In genomic region chr13:81657008-81657350, GRCm38 (mm10) we compare ENCODE assay signal across 8 mouse cellular contexts. TPM values are rescaled to one million over a fixed set of nuclear protein-coding genes. Genes with fewer than 3 reads are reported as not detected.
DNase-seq lines count a peak whose midpoint lies in the region; ATAC-seq and TF ChIP-seq lines count a peak whose summit lies in the region.

No protein-coding gene starts in this region.

- DNase-seq in heart, postnatal 0 days (ENCODE audit: low spot score), result no peak
- DNase-seq in heart, adult 18-20 months, result no peak
- no peak for DNase-seq in urinary bladder, adult 18-20 months (ENCODE audit: low spot score in 2 of 2)
- no peak for DNase-seq in left cerebral cortex, postnatal 4 days
- DNase-seq in gastrocnemius, postnatal 14 days, result no peak

- peak overlapping the region; percentile 55 for H3K4me2 ChIP-seq in heart, postnatal 0 days (ENCODE audit: low read depth, low read length)
- peak overlapping the region; percentile 72 for H3K4me2 ChIP-seq in hindbrain, embryonic 12.5 days (replicated peaks)
- peak overlapping the region; percentile 65 for H3K4me2 ChIP-seq in midbrain, embryonic 12.5 days (replicated peaks)

- ATAC-seq in heart, postnatal 0 days (ENCODE audit: insufficient read depth, low read depth), result peak; percentile 73; the same call in 1 of the 2 replicates
- peak; percentile 6 for ATAC-seq in activated CD4-positive, CD25-positive, alpha-beta regulatory T cell, adult 4 months
- no peak for ATAC-seq in hindbrain, embryonic 12.5 days (ENCODE audit: low FRiP score)
- ATAC-seq in midbrain, embryonic 12.5 days (ENCODE audit: low FRiP score, low read depth), result 0 out of 2 replicates have a peak, but pooled peaks have one; percentile 1

- no peaks in the 10 kb centered on the region for H3K27me3 ChIP-seq in heart, postnatal 0 days (ENCODE audit: control insufficient read depth, insufficient read depth, low read length)
- H3K27me3 ChIP-seq in hindbrain, embryonic 12.5 days, result no peaks in the 10 kb centered on the region
- no peaks in the 10 kb centered on the region for H3K27me3 ChIP-seq in midbrain, embryonic 12.5 days

- no peaks in the 10 kb centered on the region for H3K9me3 ChIP-seq in heart, postnatal 0 days (replicated peaks; ENCODE audit: control insufficient read depth, low read length)
- H3K9me3 ChIP-seq in hindbrain, embryonic 12.5 days (replicated peaks), result no peaks in the 10 kb centered on the region
- no peaks in the 10 kb centered on the region; the same call in 1 of the 2 replicates for H3K9me3 ChIP-seq in midbrain, embryonic 12.5 days

- no peak for TF ChIP-seq CTCF in heart, postnatal 0 days (IDR thresholded peaks at IDR 0.05; ENCODE audit: low read depth)

- intact Hi-C loops in left cerebral cortex, postnatal 4 days (cut with DNase I), result no loop called here
- intact Hi-C loops in gastrocnemius, postnatal 14 days (cut with DNase I; ENCODE audit: low total_unique reads), result no loop called here

- no peak for TF ChIP-seq EP300 in heart, postnatal 0 days (IDR thresholded peaks at IDR 0.05; ENCODE audit: low read depth)

- H3K9ac ChIP-seq in heart, postnatal 0 days (replicated peaks; ENCODE audit: low read depth, low read length), result 0 out of 2 replicates have a peak overlapping the region, but pooled peaks have one; percentile 92
- H3K9ac ChIP-seq in hindbrain, embryonic 12.5 days, result peak overlapping the region; percentile 53; the same call in 1 of the 2 replicates
- 0 out of 2 replicates have a peak overlapping the region, but pooled peaks have one; percentile 67 for H3K9ac ChIP-seq in midbrain, embryonic 12.5 days (replicated peaks)

- H3K36me3 ChIP-seq in heart, postnatal 0 days (replicated peaks; ENCODE audit: control insufficient read depth, insufficient read depth, low read length), result no peaks in the 10 kb centered on the region
- 0 out of 2 replicates have a peak, but pooled peaks cover 3% of the 10 kb centered on the region for H3K36me3 ChIP-seq in hindbrain, embryonic 12.5 days
- H3K36me3 ChIP-seq in midbrain, embryonic 12.5 days, result peaks cover 4% of the 10 kb centered on the region; the same call in 1 of the 2 replicates

- H3K4me3 ChIP-seq in heart, postnatal 0 days (ENCODE audit: low read depth, low read length), result peak overlapping the region; percentile 95
- peak overlapping the region; percentile 76 for H3K4me3 ChIP-seq in hindbrain, embryonic 12.5 days
- H3K4me3 ChIP-seq in midbrain, embryonic 12.5 days, result peak overlapping the region; percentile 71

- H3K27ac ChIP-seq in heart, postnatal 0 days (ENCODE audit: low read depth), result peak overlapping the region; percentile 91
- peak overlapping the region; percentile 88 for H3K27ac ChIP-seq in hindbrain, embryonic 12.5 days
- peak overlapping the region; percentile 95 for H3K27ac ChIP-seq in midbrain, embryonic 12.5 days (replicated peaks)

- WGBS in heart, postnatal 0 days, result 18% methylated on average over 5 of the region's 5 CpGs
- 9% methylated on average over 5 of the region's 5 CpGs for WGBS in hindbrain, embryonic 12.5 days
- 10% methylated on average over 5 of the region's 5 CpGs for WGBS in midbrain, embryonic 12.5 days

- H3K4me1 ChIP-seq in heart, postnatal 0 days (ENCODE audit: control insufficient read depth, insufficient read depth), result peaks cover 11% of the 10 kb centered on the region; the same call in 1 of the 2 replicates
- peaks cover 18% of the 10 kb centered on the region for H3K4me1 ChIP-seq in hindbrain, embryonic 12.5 days
- peaks cover 13% of the 10 kb centered on the region for H3K4me1 ChIP-seq in midbrain, embryonic 12.5 days

RNA-seq across cellular contexts. Expression of gene Lysmd3, which starts 0.5 kb away (rescaled TPM):
- total RNA-seq in heart, postnatal 0 days (2014; rRNA removed; ENCODE audit: low replicate concordance), result 23.8 and 62.8 TPM in 2 replicates
- polyA plus RNA-seq in heart, postnatal 0 days (2015; fragmentation: Nextera tagmentation; extraction: Ambion mirVana), result 14.9 and 16.3 TPM in 2 replicates
- 10 to 100 TPM; 14.4 to 15.9 TPM for total RNA-seq in heart, adult 18-20 months (2021)
- polyA plus RNA-seq in activated CD4-positive, CD25-positive, alpha-beta regulatory T cell, adult 4 months (2017; shearing (Covaris generic)), result 10 to 100 TPM; 14.3 to 17.2 TPM
- 28.4 and 29.9 TPM in 2 replicates for polyA plus RNA-seq in hindbrain, embryonic 12.5 days (2016; fragmentation: Nextera tagmentation; extraction: Ambion mirVana)
- polyA plus RNA-seq in midbrain, embryonic 12.5 days (2016; fragmentation: Nextera tagmentation; extraction: Ambion mirVana), result 25.9 and 27.6 TPM in 2 replicates
- total RNA-seq in left cerebral cortex, postnatal 4 days (2021), result 10 to 100 TPM; 16.5 to 21.5 TPM
- total RNA-seq in gastrocnemius, postnatal 14 days (2021), result 1 to 10 TPM; 6.2 to 7.9 TPM

RNA-seq across cellular contexts. Expression of gene Adgrv1, which starts 24.0 kb away (rescaled TPM):
- 0.54 and 10.5 TPM in 2 replicates for total RNA-seq in heart, postnatal 0 days (2014; rRNA removed; ENCODE audit: low replicate concordance)
- polyA plus RNA-seq in heart, postnatal 0 days (2015; fragmentation: Nextera tagmentation; extraction: Ambion mirVana), result 0.65 and 0.68 TPM in 2 replicates
- total RNA-seq in heart, adult 18-20 months (2021), result under 1 TPM; 0.08 to 0.15 TPM
- polyA plus RNA-seq in activated CD4-positive, CD25-positive, alpha-beta regulatory T cell, adult 4 months (2017; shearing (Covaris generic)), result under 1 TPM in 1 of 2 experiments, not detected in 1; 0.66 TPM
- 28.5 and 35.7 TPM in 2 replicates for polyA plus RNA-seq in hindbrain, embryonic 12.5 days (2016; fragmentation: Nextera tagmentation; extraction: Ambion mirVana)
- 38.5 and 50.2 TPM in 2 replicates for polyA plus RNA-seq in midbrain, embryonic 12.5 days (2016; fragmentation: Nextera tagmentation; extraction: Ambion mirVana)
- 1 to 10 TPM; 8.8 to 9.2 TPM for total RNA-seq in left cerebral cortex, postnatal 4 days (2021)
- under 1 TPM in 1 of 2 experiments, not detected in 1; 0.10 TPM for total RNA-seq in gastrocnemius, postnatal 14 days (2021)

RNA-seq across cellular contexts. Expression of gene Polr3g, which starts 53.8 kb away (rescaled TPM):
- total RNA-seq in heart, postnatal 0 days (2014; rRNA removed; ENCODE audit: low replicate concordance), result 2.6 and 3.7 TPM in 2 replicates
- polyA plus RNA-seq in heart, postnatal 0 days (2015; fragmentation: Nextera tagmentation; extraction: Ambion mirVana), result 4.2 and 5.5 TPM in 2 replicates
- total RNA-seq in heart, adult 18-20 months (2021), result 1 to 10 TPM; 3.0 to 4.8 TPM
- polyA plus RNA-seq in activated CD4-positive, CD25-positive, alpha-beta regulatory T cell, adult 4 months (2017; shearing (Covaris generic)), result 10 to 100 TPM in 1 of 2 experiments, 1 to 10 TPM in 1; 7.7 to 11.5 TPM
- polyA plus RNA-seq in hindbrain, embryonic 12.5 days (2016; fragmentation: Nextera tagmentation; extraction: Ambion mirVana), result 7.5 and 9.0 TPM in 2 replicates
- 8.8 and 10.5 TPM in 2 replicates for polyA plus RNA-seq in midbrain, embryonic 12.5 days (2016; fragmentation: Nextera tagmentation; extraction: Ambion mirVana)
- 1 to 10 TPM; 4.0 to 4.8 TPM for total RNA-seq in left cerebral cortex, postnatal 4 days (2021)
- total RNA-seq in gastrocnemius, postnatal 14 days (2021), result 1 to 10 TPM in 1 of 2 experiments, under 1 TPM in 1; 0.69 to 1.3 TPM

RNA-seq across cellular contexts. Expression of gene Mblac2, which starts 54.2 kb away (rescaled TPM):
- total RNA-seq in heart, postnatal 0 days (2014; rRNA removed; ENCODE audit: low replicate concordance), result 1.8 and 4.2 TPM in 2 replicates
- polyA plus RNA-seq in heart, postnatal 0 days (2015; fragmentation: Nextera tagmentation; extraction: Ambion mirVana), result 5.9 and 7.0 TPM in 2 replicates
- total RNA-seq in heart, adult 18-20 months (2021), result 1 to 10 TPM; 4.8 to 6.5 TPM
- polyA plus RNA-seq in activated CD4-positive, CD25-positive, alpha-beta regulatory T cell, adult 4 months (2017; shearing (Covaris generic)), result 10 to 100 TPM; 10.9 to 16.5 TPM
- polyA plus RNA-seq in hindbrain, embryonic 12.5 days (2016; fragmentation: Nextera tagmentation; extraction: Ambion mirVana), result 9.9 and 10.1 TPM in 2 replicates
- 7.5 and 8.7 TPM in 2 replicates for polyA plus RNA-seq in midbrain, embryonic 12.5 days (2016; fragmentation: Nextera tagmentation; extraction: Ambion mirVana)
- total RNA-seq in left cerebral cortex, postnatal 4 days (2021), result 10 to 100 TPM; 34.1 to 39.5 TPM
- 1 to 10 TPM; 1.1 TPM for total RNA-seq in gastrocnemius, postnatal 14 days (2021)
